Mouse (Mus musculus) brain, adult 10 weeks (tissue): ENCODE data around the gene Olfr1208. TPM values are rescaled to one million over a fixed set of nuclear protein-coding genes. Genes with fewer than 3 reads are reported as not detected.

Source experiments
- polyA plus RNA-seq: library from polyadenylated mRNA; stranded (reverse); fragments of 350-450 nt; fragmentation: Illumina TruSeq; extraction: RNeasy Lipid Tissue Mini Kit (QIAGEN cat#74804); gene quantifications from one replicate; pipeline ENCODE4 v1.2.3, GENCODE M21; 2015; ENCODE audit warnings: low read depth, low replicate concordance

Olfr1208 gene
- not detected for polyA plus RNA-seq

DNA sequence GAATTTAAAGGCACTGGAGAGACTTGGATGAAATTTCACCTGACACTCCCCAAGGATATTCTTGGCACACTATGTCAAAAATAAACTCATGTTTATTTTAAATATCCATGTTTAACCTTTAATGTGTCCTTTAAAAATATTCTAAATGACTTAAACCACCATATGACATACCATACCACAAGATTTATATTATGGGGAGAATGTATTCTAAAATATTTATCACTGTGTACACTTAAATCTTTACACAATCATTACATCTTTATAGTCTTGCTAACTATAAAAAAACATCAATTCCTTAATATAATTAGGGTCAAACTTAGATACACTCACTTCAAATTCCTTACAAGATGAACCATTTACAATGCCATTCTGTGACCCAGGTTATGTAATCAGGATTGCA, at the start of gene Olfr1208:
Gene Olfr1208, minus strand, starts transcription at position 101 of the 400 bp plus-strand sequence.

DNA sequence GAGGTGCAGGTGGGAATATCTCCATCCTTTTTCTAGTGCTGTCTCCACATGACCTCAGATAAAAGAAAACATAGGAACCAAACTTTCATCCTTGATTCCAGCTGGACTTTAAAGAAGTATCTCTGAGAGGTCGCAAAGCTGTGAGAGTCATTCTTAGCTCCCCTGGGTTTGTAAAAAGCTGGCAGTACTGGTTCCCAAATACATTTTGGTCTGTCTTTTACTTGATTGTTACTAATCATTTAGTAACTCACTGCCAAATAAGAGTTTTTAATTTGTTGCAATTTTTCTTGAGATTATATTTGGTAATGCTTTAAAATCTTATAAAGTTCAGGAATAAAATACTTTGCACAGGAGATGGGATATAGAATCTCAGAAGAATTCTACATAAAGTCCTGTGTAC, 35.9 kb upstream of the Olfr1208 start, which contains the start of gene Olfr1211:
Gene Olfr1211, minus strand, starts transcription at position 101 of the 400 bp plus-strand sequence.

DNA sequence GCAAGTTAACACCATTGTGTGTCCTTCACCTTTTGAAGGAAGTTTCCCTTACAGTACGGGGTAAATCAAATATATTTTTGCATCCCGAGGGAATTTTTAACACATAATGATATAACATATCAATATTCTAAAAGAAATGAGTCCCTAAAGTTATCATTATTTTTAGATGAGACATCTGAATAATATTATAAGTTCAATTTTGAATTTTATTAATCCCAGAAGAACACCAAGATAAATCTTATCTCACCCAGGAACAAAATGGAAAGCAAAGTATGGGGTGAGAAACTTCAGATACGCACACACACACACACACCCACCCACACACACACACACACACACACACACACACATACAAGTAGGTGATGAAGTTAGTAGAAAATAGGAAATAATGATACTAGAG, 12.9 kb upstream of the Olfr1208 start, which contains the start of gene Olfr1209:
Gene Olfr1209, minus strand, starts transcription at position 101 of the 400 bp plus-strand sequence.

GRCm38 (mm10) chr2:88862931-88863330, 39.2 kb downstream of the Olfr1208 start, which contains the start of gene Olfr1206:
Gene Olfr1206 (plus strand): TSS chr2:88863231.

GRCm38 (mm10) chr2:88848992-88849391, 53.1 kb downstream of the Olfr1208 start, which contains the start of gene Olfr1204:
Gene Olfr1204 (plus strand): TSS chr2:88849292.

Other genes with a start within 250 kb of the Olfr1208 start
- gene Olfr1193, start 226.7 kb downstream of the Olfr1208 start, polyA plus RNA-seq, result not detected
- not detected for gene Olfr1195, start 213.1 kb downstream of the Olfr1208 start, polyA plus RNA-seq
- gene Olfr1196, start 197.7 kb downstream of the Olfr1208 start, polyA plus RNA-seq, result not detected
- not detected for gene Olfr1197, start 169.9 kb downstream of the Olfr1208 start, polyA plus RNA-seq
- not detected for gene Olfr1198, start 150.9 kb downstream of the Olfr1208 start, polyA plus RNA-seq
- not detected for gene Olfr1199, start 141.8 kb downstream of the Olfr1208 start, polyA plus RNA-seq
- gene Olfr1200, start 131.8 kb downstream of the Olfr1208 start, polyA plus RNA-seq, result not detected
- gene Olfr1201, start 109.3 kb downstream of the Olfr1208 start, polyA plus RNA-seq, result not detected
- not detected for gene Olfr1202, start 87.8 kb downstream of the Olfr1208 start, polyA plus RNA-seq
- gene Olfr1205, start 72.6 kb downstream of the Olfr1208 start, polyA plus RNA-seq, result not detected
- gene Olfr1204, start 53.0 kb downstream of the Olfr1208 start, polyA plus RNA-seq, result not detected
- gene Olfr1206, start 39.1 kb downstream of the Olfr1208 start, polyA plus RNA-seq, result not detected
- gene Olfr1209, start 12.8 kb upstream of the Olfr1208 start, polyA plus RNA-seq, result not detected
- not detected for gene Olfr1211, start 35.8 kb upstream of the Olfr1208 start, polyA plus RNA-seq
- gene Olfr1212, start 51.7 kb upstream of the Olfr1208 start, polyA plus RNA-seq, result not detected
- gene Gm13762, start 78.0 kb upstream of the Olfr1208 start, polyA plus RNA-seq, result not detected
- not detected for gene Olfr1214, start 90.3 kb upstream of the Olfr1208 start, polyA plus RNA-seq
- not detected for gene Olfr1215, start 104.7 kb upstream of the Olfr1208 start, polyA plus RNA-seq
- not detected for gene Olfr1216, start 116.0 kb upstream of the Olfr1208 start, polyA plus RNA-seq
- gene Olfr1217, start 129.8 kb upstream of the Olfr1208 start, polyA plus RNA-seq, result not detected
- gene Olfr1218, start 158.9 kb upstream of the Olfr1208 start, polyA plus RNA-seq, result not detected
- gene Olfr1219, start 181.2 kb upstream of the Olfr1208 start, polyA plus RNA-seq, result not detected
- not detected for gene Olfr1220, start 204.5 kb upstream of the Olfr1208 start, polyA plus RNA-seq
- not detected for gene Olfr1221, start 215.0 kb upstream of the Olfr1208 start, polyA plus RNA-seq
- gene Olfr1222, start 230.7 kb upstream of the Olfr1208 start, polyA plus RNA-seq, result not detected
- gene Olfr1223, start 249.2 kb upstream of the Olfr1208 start, polyA plus RNA-seq, result not detected